Mouse (Mus musculus): ENCODE data around the gene Lrig2.

The Lrig2 gene

DNA sequence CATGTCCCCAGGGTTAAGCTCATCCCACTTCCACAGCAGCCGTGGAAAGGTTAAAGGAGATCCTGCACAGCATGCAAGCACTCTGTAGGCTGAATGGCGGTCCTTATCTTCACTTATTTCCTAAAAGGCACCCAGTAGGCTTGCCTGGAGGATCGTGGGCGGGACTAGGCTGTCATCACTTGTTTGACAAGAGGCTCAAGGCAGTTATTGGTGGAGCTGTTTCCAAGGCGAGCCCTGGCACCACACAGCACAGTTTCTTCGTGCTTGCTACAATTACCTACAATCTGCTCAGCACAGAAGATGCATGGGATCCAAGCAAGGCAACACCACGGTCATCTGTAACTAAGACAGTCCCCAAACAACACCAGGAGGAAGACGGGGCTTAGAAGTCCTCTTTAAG is 137.8 kb downstream of the Lrig2 start:
- no peak for DNase-seq (ENCODE audit: low read depth, low spot score)

DNA sequence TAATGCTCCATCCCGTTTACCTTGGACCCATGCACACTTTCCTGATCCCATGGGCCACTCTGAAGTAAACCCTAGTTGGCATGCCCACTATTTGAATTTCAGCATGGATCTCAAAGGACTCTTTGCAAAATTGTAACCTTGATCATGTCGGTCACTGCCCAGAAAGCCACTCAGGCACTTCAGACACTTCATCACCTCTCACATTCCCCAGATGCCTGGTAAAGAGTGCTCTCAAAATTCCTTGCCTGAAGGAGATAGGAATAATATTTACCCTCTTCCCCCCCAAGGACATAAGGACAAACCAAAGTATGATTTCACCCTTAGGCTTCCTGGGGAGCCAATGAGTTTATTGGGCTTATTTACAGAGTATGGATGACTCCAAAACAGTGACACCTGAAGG is 139.3 kb downstream of the Lrig2 start:
- DNase-seq (ENCODE audit: low read depth, low spot score): no peak

DNA sequence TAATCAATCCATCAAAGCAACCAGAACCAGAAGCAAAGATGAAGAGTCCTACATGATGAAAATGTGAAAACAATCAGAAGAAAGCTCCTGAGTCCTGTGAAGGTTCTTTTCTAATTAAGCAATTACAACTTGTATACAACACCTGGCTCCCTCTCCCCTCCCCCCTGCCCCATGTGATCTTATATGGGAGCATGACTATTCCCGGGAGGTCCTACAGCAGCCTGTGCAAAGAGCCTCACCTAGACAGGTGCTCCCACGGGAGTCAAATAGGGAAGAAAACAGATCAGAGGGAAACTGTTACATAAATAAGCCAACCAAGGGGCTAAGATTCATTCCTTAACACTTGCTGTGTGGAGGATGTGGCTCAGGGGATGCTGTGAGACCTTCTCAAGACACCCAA is 143.8 kb downstream of the Lrig2 start:
- DNase-seq (ENCODE audit: low read depth, low spot score): no peak

DNA sequence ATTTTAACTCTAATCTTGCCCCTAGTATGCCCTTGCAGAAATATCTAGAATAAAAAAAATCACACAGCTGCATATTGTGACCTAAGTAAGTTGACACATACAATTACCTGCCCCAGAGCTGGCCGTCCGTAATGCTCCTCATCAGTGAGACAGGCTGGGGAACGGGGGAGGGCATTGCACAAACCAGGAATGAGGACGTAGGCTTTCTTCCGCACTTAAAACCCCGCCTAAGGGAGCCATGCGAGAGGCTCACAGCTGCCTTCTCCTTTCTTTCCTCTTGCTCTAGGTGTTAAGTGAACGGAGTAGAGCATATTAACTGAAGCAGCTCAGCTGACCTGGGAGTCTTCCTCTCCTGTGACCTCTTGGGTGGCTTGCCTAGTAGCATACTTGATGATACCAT is 149.9 kb downstream of the Lrig2 start:
- no peak for DNase-seq (ENCODE audit: low read depth, low spot score)

DNA sequence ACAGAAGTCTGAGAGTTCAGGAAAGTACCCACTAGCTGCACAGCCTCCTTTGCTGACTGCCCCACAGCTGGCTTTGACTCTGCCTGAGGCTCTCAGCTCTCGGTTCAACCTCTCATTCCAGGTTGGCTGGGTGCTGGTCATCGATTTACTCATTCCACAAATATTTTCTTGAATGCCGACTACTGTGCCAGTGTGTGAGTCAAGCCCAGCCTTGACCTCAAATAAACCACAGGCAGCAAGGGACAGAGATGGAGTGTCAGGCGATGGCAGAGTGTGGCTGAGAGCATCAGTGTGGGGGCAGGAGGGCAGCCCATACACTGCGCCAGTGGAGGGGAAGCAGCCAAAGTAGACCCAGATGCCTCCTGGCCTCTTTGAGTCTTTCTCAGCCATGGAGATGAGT is 151.4 kb downstream of the Lrig2 start:
- no peak for DNase-seq (ENCODE audit: low read depth, low spot score)

DNA sequence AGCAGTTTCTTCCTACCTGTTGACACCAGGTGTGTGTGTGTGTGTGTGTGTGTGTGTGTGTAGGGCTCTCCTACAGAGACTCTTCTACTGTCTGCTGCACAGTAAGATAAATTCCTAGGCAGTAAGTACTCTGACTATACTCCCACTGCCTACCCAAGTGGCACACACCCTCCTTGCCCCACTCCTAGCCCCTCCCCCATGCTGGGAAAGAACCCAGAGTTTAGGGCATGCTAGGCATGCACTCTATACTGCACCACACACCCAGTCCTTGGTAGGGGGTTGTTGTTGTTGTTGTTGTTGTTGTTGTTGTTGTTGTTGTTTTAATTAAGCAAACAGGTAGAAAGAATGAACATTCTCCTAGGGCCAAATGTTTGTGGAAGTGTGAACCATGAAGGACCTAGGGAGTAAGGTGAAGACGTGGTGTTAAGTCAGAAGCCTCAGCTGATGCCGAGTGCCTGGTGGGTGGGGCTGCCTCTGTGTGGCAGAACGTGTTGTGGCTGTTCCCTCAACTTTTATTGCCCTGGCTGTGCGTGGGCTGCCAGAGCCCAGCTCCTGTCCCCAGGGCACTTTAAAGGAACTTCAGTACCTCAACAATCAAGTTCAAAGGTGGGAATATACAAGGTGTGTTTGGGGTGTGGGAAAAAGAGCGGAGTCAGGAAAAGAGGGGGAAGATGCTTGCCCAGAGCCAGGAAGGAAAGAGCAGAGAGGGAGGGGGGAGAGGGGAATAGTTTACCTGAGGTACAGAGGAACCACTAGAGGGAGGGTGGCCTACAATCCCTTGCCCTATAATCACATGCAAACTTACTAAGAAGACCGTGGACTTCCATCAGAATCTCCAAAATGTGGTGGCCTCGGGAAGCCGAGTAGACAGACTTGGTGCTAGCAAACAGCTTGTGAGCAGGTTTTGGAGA is 152.2 kb downstream of the Lrig2 start:
- DNase-seq (ENCODE audit: low read depth, low spot score): no peak

DNA sequence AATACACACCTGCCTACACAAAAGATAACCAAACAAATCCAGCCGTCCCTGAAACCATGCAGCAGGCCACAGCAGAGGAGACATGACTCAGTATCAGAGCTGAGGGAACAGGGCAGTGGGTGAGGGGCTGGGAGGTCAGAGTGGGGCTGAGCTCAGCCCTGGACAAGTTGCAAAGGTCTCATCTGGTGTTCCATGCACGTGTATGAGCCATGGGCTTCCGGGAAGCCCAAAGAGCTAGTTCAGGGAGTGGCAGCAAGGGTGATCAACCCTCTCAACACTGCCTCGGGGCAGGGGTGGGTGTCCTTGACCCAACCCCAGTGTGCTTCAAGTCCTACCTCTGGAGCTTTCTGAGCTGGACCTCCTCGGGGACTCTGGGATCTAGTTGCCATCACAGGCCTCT is 153.0 kb downstream of the Lrig2 start:
- DNase-seq (ENCODE audit: low read depth, low spot score): no peak

DNA sequence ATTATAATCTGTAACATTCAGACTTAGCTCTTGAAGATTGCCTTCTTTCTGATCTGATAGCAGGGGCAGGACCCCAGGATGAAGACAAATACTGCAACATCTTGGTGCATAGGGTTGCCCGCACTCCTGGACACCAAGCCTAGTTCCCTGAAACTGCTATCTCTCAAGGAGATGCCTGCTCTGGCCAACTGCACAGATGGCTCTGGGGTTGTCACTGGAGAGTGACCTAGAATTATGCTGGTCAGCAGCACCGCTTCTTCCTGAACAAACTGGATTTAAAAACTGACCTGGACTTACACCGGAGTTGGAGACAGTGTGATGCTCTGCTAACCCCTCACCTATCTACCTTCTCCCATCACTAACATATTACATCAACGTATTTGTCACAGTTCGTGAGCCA is 155.6 kb downstream of the Lrig2 start:
- no peak for DNase-seq (ENCODE audit: low read depth, low spot score)

DNA sequence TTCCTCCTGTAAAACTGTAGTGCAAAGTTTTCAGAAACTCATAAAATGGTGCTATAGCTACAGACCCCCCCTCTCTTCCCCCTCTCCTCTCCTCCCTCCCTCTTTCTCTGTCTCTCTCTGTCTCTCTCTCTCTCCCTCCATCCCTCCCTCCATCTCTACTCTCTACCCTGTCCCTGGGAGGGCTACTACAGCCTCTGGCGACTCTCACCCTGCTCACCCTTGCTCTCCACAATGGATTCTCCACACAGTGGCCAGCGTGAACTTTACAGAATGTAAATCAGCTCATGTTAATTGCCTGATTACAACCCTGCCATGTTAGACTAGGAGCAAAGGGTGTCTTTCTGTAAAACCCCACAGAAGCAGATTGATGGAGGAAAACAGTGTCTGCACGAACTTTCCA is 157.8 kb downstream of the Lrig2 start:
- DNase-seq (ENCODE audit: low read depth, low spot score): no peak

DNA sequence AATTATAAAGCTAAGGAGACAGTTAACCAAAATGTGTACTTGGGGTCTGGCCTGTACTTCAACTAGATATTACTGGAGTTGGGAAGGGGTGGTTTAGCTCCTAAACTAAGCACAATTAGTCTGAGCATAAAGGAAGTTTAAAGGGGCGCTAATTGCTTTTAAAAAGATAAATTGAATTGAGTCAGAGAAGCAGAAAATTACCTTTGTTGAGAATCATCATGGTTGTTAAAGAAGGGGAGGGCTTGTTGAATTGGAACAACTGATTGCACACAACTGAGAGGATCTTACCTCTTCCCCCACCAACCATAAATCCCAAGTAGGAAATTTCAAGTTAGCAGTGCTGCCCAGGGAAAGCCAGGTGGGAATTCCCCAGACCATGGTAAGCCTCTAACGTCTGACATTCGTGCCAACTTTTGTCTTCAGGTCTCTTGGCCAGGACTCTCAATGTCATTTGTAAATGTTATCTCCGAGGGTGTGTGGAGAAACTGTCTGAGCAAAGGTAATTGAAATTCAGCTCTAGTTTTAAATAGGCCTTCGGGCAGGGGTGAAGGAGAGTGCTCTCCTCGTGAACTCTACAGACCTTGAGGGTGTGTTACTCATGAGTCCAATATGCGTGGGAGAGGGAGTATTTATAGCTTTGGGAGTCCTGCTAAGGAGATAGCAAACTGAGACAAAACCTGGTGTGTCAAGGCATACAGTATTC is 159.2 kb downstream of the Lrig2 start:
- DNase-seq (ENCODE audit: low read depth, low spot score): no peak

DNA sequence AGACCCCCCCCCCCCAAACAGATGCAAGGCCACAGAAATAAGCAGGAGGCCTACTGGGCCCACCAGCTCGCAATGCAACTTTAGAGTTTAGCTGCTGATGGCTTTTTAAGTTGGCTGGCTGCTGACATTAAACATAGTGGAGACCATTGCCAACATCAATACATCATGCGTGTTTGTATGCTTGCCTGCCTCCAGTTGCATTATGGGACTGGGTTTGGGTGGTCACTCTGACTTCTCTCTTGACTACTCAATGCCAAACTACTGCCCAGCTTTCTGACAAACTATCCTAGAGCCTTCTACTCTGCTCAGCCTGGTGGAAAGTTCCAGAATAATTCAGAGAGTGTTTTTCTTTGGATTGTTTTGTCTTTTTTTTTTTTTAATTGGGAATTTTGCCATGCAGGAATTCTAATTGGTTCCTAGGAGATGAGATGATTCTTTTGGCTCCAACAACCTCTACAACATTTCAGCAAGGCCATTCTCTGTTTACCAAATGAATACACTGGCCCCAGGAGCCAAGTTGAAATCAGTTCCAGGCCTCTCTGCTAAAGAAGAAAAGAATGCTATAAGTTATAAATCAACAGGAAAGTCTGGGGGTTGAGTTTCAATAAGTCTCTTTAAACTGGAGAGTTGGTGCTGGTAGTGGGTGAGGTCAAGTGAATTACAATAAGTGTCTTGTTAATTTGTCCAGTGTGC is 161.3 kb downstream of the Lrig2 start:
- no peak for DNase-seq (ENCODE audit: low read depth, low spot score)

DNA sequence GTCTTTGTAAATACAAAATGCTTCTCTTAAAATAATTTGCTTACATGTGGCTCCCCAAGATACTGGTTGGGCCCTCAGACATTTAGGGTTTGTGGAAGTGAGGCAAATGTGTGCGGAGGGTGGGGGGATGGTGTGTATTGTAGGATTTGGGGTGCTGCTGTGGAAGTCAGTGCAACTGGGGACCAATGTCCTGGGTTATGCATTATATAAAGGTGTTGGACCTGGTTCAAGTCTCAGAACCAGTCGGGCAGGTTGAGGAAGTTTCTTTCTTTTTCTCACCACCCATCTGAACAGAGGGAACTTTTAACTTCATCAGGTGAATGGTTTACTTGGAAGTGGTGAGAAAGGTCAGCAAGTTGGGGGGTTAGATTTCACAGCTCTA is 161.9 kb downstream of the Lrig2 start:
- DNase-seq (ENCODE audit: low read depth, low spot score): no peak

DNA sequence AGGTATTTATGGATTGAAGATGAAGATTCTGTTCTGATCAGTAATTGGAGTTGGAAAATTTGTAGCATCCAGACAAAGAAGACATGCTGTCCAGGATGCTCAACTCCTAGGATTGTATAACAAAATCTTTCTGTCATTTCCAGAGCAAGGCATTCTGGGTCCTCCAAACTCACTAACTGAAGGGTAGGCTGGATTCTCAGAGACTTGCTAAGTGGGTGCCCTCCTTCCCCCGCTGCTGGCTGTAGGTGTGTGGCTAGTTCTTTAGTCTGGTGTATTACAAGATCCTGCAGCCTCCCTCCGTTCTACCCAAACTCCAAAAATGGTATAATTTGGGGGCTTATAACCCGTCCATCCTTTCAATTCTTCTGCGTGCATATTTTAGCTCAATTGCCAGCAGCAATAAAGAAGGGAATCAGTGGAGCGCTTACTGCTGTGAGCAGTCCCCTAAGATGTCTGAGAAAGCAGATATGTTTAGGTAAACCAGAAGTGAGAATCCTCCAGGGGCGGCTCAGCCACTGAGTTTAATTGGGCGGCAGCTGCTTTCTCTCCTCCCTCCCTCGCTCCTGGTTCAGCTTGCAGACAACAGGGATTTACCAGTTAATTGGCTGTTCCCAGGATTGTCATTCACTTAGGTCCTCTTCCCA is 162.4 kb downstream of the Lrig2 start:
- no peak for DNase-seq (ENCODE audit: low read depth, low spot score)
